Mouse (Mus musculus) limb, embryonic 10.5 days (tissue): ENCODE measurements around the gene Gm49339. TPM values are rescaled to one million over a fixed set of nuclear protein-coding genes. Genes with fewer than 3 reads are reported as not detected.
"Not testable (repeated sequence)": the region's sequence is repeated elsewhere in the genome, so short reads cannot be mapped to it uniquely, and the experiment has no call there.

Experiments
- DNase-seq: peaks from one replicate; pipeline ENCODE4 v3.0.0-alpha.2; 2017; ENCODE audit warnings: low spot score
- H3K27ac ChIP-seq: fragments of 300-500 bp; sonication (generic); 2 replicates; pipeline ENCODE4 v1.5.1; 2016; ENCODE audit warnings: mild to moderate bottlenecking
- H3K27me3 ChIP-seq: fragments of 300-500 bp; sonication (generic); 2 replicates; pipeline ENCODE4 v1.6.1; 2016; ENCODE audit warnings: low read depth, mild to moderate bottlenecking; ENCODE audit not compliant: poor library complexity, severe bottlenecking
- H3K36me3 ChIP-seq: fragments of 300-500 bp; sonication (generic); 2 replicates; pipeline ENCODE4 v1.6.1; 2016; ENCODE audit warnings: mild to moderate bottlenecking, moderate library complexity
- H3K4me1 ChIP-seq: fragments of 300-500 bp; sonication (generic); 2 replicates; pipeline ENCODE4 v1.6.1; 2016
- H3K4me3 ChIP-seq: fragments of 300-500 bp; sonication (generic); 2 replicates; pipeline ENCODE4 v1.5.1; 2016; ENCODE audit warnings: mild to moderate bottlenecking, moderate library complexity
- H3K9me3 ChIP-seq: fragments of 300-500 bp; sonication (generic); replicated peaks from 2 replicates; pipeline ENCODE4 v1.6.1; 2016; ENCODE audit warnings: mild to moderate bottlenecking
- WGBS: fragments of 180-500 bp; shearing (Covaris S2); methylation state at CpG from one replicate; pipeline ENCODE4 v1.1.7; 2016; 5-methylcytosine and 5-hydroxymethylcytosine counted together
- polyA plus RNA-seq: library from polyadenylated mRNA; unstranded; fragments of >200 nt; fragmentation: Nextera tagmentation; extraction: Ambion mirVana; gene quantifications from 2 replicates; pipeline ENCODE4 v1.2.1, GENCODE M21; 2016

The Gm49339 gene
- polyA plus RNA-seq, result 0.11 and 0.43 TPM in 2 replicates

- WGBS, result 100% methylated on average over 1 of the region's 3 CpGs
- H3K9me3 ChIP-seq, DNase-seq, H3K4me1 ChIP-seq, H3K4me3 ChIP-seq, H3K36me3 ChIP-seq, H3K27ac ChIP-seq, H3K27me3 ChIP-seq: not testable (repeated sequence)
Observed at GRCm38 (mm10) chr10:51480397-51480796, at the start of gene Gm49339, which contains the start of gene Lilr4b. Gene Gm49339, plus strand, starts transcription at chr10:51480612. Gene Lilr4b, plus strand, starts transcription at chr10:51480632.

GRCm38 (mm10) chr10:51432940-51433339, 47.5 kb upstream of the Gm49339 start:
- Histone ChIP-seq H3K4me3 (no peak overlapping the region), H3K36me3 (no peaks in the 10 kb centered on the region), H3K27me3 (no peaks in the 10 kb centered on the region), H3K27ac (no peak overlapping the region), H3K9me3 (no peaks in the 10 kb centered on the region), H3K4me1 (no peaks in the 10 kb centered on the region)
- DNase-seq, result no peak

- WGBS, result 86% methylated on average over 3 of the region's 3 CpGs
- no peak overlapping the region for H3K4me3 ChIP-seq
- no peak overlapping the region for H3K27ac ChIP-seq
- no peaks in the 10 kb centered on the region for H3K9me3 ChIP-seq
- no peaks in the 10 kb centered on the region for H3K4me1 ChIP-seq
- no peaks in the 10 kb centered on the region for H3K36me3 ChIP-seq
- H3K27me3 ChIP-seq, result no peaks in the 10 kb centered on the region
- DNase-seq, result no peak
Observed at GRCm38 (mm10) chr10:51435684-51436083, 44.7 kb upstream of the Gm49339 start.

- no peak for DNase-seq
- 83% methylated on average over 4 of the region's 4 CpGs for WGBS
Observed at GRCm38 (mm10) chr10:51451610-51452009, 28.8 kb upstream of the Gm49339 start.

GRCm38 (mm10) chr10:51453616-51454298, 26.7 kb upstream of the Gm49339 start:
- 90% methylated on average over 1 of the region's 1 CpGs for WGBS
- Histone ChIP-seq H3K36me3 (no peaks in the 10 kb centered on the region), H3K9me3 (no peaks in the 10 kb centered on the region), H3K27ac (no peak overlapping the region), H3K4me3 (no peak overlapping the region), H3K27me3 (no peaks in the 10 kb centered on the region), H3K4me1 (no peaks in the 10 kb centered on the region)
- no peak for DNase-seq

More at GRCm38 (mm10) chr10:51451610-51452009, 28.8 kb upstream of the Gm49339 start:
- H3K27me3 ChIP-seq, result no peaks in the 10 kb centered on the region
- H3K4me1 ChIP-seq, result no peaks in the 10 kb centered on the region
- H3K27ac ChIP-seq, result no peak overlapping the region
- no peaks in the 10 kb centered on the region for H3K9me3 ChIP-seq
- H3K36me3 ChIP-seq, result no peaks in the 10 kb centered on the region
- H3K4me3 ChIP-seq, result no peak overlapping the region

- WGBS, result 81% methylated on average over 1 of the region's 1 CpGs
- Histone ChIP-seq H3K36me3 (no peaks in the 10 kb centered on the region), H3K9me3 (no peaks in the 10 kb centered on the region), H3K27me3 (no peaks in the 10 kb centered on the region), H3K27ac (no peak overlapping the region), H3K4me1 (no peaks in the 10 kb centered on the region), H3K4me3 (no peak overlapping the region)
- no peak for DNase-seq
Observed at GRCm38 (mm10) chr10:51454365-51454764, 26.0 kb upstream of the Gm49339 start.

GRCm38 (mm10) chr10:51455762-51456161, 24.6 kb upstream of the Gm49339 start:
- Histone ChIP-seq H3K27me3 (no peaks in the 10 kb centered on the region), H3K4me1 (no peaks in the 10 kb centered on the region), H3K4me3 (no peak overlapping the region), H3K9me3 (no peaks in the 10 kb centered on the region), H3K27ac (no peak overlapping the region), H3K36me3 (no peaks in the 10 kb centered on the region)
- 93% methylated on average over 1 of the region's 1 CpGs for WGBS
- no peak for DNase-seq

- Histone ChIP-seq H3K27me3 (no peaks in the 10 kb centered on the region), H3K4me3 (no peak overlapping the region), H3K36me3 (no peaks in the 10 kb centered on the region), H3K9me3 (no peaks in the 10 kb centered on the region), H3K4me1 (no peaks in the 10 kb centered on the region), H3K27ac (no peak overlapping the region)
- DNase-seq, result no peak
- 85% methylated on average over 4 of the region's 4 CpGs for WGBS
Observed at GRCm38 (mm10) chr10:51456369-51456768, 24.0 kb upstream of the Gm49339 start.

GRCm38 (mm10) chr10:51463800-51464199, 16.6 kb upstream of the Gm49339 start:
- not testable (repeated sequence) for H3K27ac ChIP-seq, DNase-seq, H3K36me3 ChIP-seq, H3K4me3 ChIP-seq, H3K4me1 ChIP-seq, H3K27me3 ChIP-seq, H3K9me3 ChIP-seq
- 67% methylated on average over 4 of the region's 4 CpGs for WGBS

- H3K27me3 ChIP-seq, H3K27ac ChIP-seq, H3K4me3 ChIP-seq, H3K9me3 ChIP-seq, H3K36me3 ChIP-seq, H3K4me1 ChIP-seq, DNase-seq: not testable (repeated sequence)
- no CpG with 5 or more reads among the region's 2 CpGs for WGBS
Observed at GRCm38 (mm10) chr10:51490691-51491090, 10.3 kb downstream of the Gm49339 start, which contains the start of gene Lilrb4a. Gene Lilrb4a, plus strand, starts transcription at chr10:51490956.

GRCm38 (mm10) chr10:51520021-51520420, 39.6 kb downstream of the Gm49339 start:
- Histone ChIP-seq H3K9me3 (no peaks in the 10 kb centered on the region), H3K36me3 (no peaks in the 10 kb centered on the region), H3K4me3 (no peak overlapping the region), H3K4me1 (no peaks in the 10 kb centered on the region), H3K27me3 (no peaks in the 10 kb centered on the region), H3K27ac (no peak overlapping the region)
- no peak for DNase-seq

GRCm38 (mm10) chr10:51521453-51521852, 41.0 kb downstream of the Gm49339 start:
- Histone ChIP-seq H3K4me3 (no peak overlapping the region), H3K9me3 (no peaks in the 10 kb centered on the region)
- DNase-seq, result no peak

GRCm38 (mm10) chr10:51526090-51526489, 45.7 kb downstream of the Gm49339 start:
- H3K27me3 ChIP-seq, result no peaks in the 10 kb centered on the region
- H3K36me3 ChIP-seq, result no peaks in the 10 kb centered on the region
- H3K4me3 ChIP-seq, result no peak overlapping the region
- no peaks in the 10 kb centered on the region for H3K9me3 ChIP-seq
- 83% methylated on average over 7 of the region's 7 CpGs for WGBS
- H3K27ac ChIP-seq, result no peak overlapping the region
- H3K4me1 ChIP-seq, result no peaks in the 10 kb centered on the region
- DNase-seq, result no peak

More at GRCm38 (mm10) chr10:51521453-51521852, 41.0 kb downstream of the Gm49339 start:
- no peaks in the 10 kb centered on the region for H3K27me3 ChIP-seq
- H3K4me1 ChIP-seq, result no peaks in the 10 kb centered on the region
- H3K27ac ChIP-seq, result no peak overlapping the region
- H3K36me3 ChIP-seq, result no peaks in the 10 kb centered on the region

GRCm38 (mm10) chr10:51526633-51527032, 46.2 kb downstream of the Gm49339 start:
- H3K27me3 ChIP-seq, result no peaks in the 10 kb centered on the region
- no peak overlapping the region for H3K4me3 ChIP-seq
- WGBS, result 81% methylated on average over 4 of the region's 4 CpGs
- H3K4me1 ChIP-seq, result no peaks in the 10 kb centered on the region
- H3K36me3 ChIP-seq, result no peaks in the 10 kb centered on the region
- no peaks in the 10 kb centered on the region for H3K9me3 ChIP-seq
- no peak overlapping the region for H3K27ac ChIP-seq
- no peak for DNase-seq
